ENCODE assay signal across 8 mouse cellular contexts in genomic region chr19:47852131-47852530, GRCm38 (mm10). TPM values are rescaled to one million over a fixed set of nuclear protein-coding genes. Genes with fewer than 3 reads are reported as not detected.
A peak's percentile ranks its signal among the peaks of the same experiment; 100 is the strongest.
DNase-seq lines count a peak whose midpoint lies in the region; ATAC-seq and TF ChIP-seq lines count a peak whose summit lies in the region.
"Not testable (repeated sequence)": the region's sequence is repeated elsewhere in the genome, so short reads cannot be mapped to it uniquely, and the experiment has no call there.
"Had no signal": no experiment of that assay in that cellular context is flagged by ENCODE, and none has a peak within 500 bp of the region (broad histone marks: within the 10 kb centered on the region; RNA-seq: fewer than 3 reads in every experiment).

No protein-coding gene starts in this region.

- not testable (repeated sequence) for H3K9me3 ChIP-seq in stomach, postnatal 0 days (ENCODE audit: control insufficient read depth, low read length)

- not testable (repeated sequence) for TF ChIP-seq CTCF in embryonic fibroblast, embryonic 13.5 days (IDR thresholded peaks at IDR 0.05; ENCODE audit: borderline replicate concordance, insufficient read depth, low read length); stomach, postnatal 0 days (IDR thresholded peaks at IDR 0.05; ENCODE audit: low read depth)

- not testable (repeated sequence) for H3ac ChIP-seq in myocyte (ENCODE audit: control insufficient read depth, insufficient read length)

- 63% methylated on average over 3 of the region's 3 CpGs for WGBS in stomach, postnatal 0 days

- H3K4me3 ChIP-seq in embryonic fibroblast, embryonic 13.5 days (ENCODE audit: insufficient read depth, low read length); myocyte; stomach, postnatal 0 days (ENCODE audit: low read depth, low read length): not testable (repeated sequence)

- H3K79me2 ChIP-seq in myocyte (ENCODE audit: control insufficient read depth, insufficient read depth): peaks cover 16% of the 10 kb centered on the region

- not testable (repeated sequence) for TF ChIP-seq POLR2A in embryonic fibroblast, embryonic 13.5 days (IDR thresholded peaks at IDR 0.05; ENCODE audit: low read depth, low read length); myocyte (IDR thresholded peaks at IDR 0.05; ENCODE audit: insufficient read length, low read depth)

- H3K27me3 ChIP-seq in myocyte (ENCODE audit: control insufficient read depth, insufficient read depth, insufficient read length); stomach, postnatal 0 days (ENCODE audit: control insufficient read depth, insufficient read depth, low read length): not testable (repeated sequence)

- DNase-seq in 3T3-L1 (ENCODE audit: low read depth, low spot score) (peak; percentile 61), ZHBTc4 (ENCODE audit: low read depth, low spot score) (peak; percentile 52)
- peak; percentile 13 for DNase-seq in adrenal gland, adult 2 months
- DNase-seq in heart, adult 11 months: peak; percentile 50
- DNase-seq in stomach, postnatal 0 days (ENCODE audit: low spot score): not testable (repeated sequence)

- H3K4me2 ChIP-seq in myocyte (ENCODE audit: low read depth): peak overlapping the region; percentile 6
- not testable (repeated sequence) for H3K4me2 ChIP-seq in stomach, postnatal 0 days (replicated peaks; ENCODE audit: low read depth)

- not testable (repeated sequence) for H3K4me1 ChIP-seq in embryonic fibroblast, embryonic 13.5 days (ENCODE audit: control insufficient read depth, insufficient read depth, low read length); stomach, postnatal 0 days (replicated peaks; ENCODE audit: control insufficient read depth, insufficient read depth)

- H3K27ac ChIP-seq in embryonic fibroblast, embryonic 13.5 days (ENCODE audit: insufficient read depth, low read length): peak overlapping the region; percentile 37; the same call in 1 of the 2 replicates
- peak overlapping the region; percentile 53; the same call in 1 of the 2 replicates for H3K27ac ChIP-seq in stomach, postnatal 0 days (replicated peaks)

- H3K9ac ChIP-seq in stomach, postnatal 0 days (ENCODE audit: low read length): not testable (repeated sequence)

- not testable (repeated sequence) for TF ChIP-seq EP300 in stomach, postnatal 0 days (optimal IDR thresholded peaks at IDR 0.05)

- not testable (repeated sequence) for ATAC-seq in stomach, postnatal 0 days (ENCODE audit: low FRiP score, low TSS enrichment)

- H3K36me3 ChIP-seq in myocyte (ENCODE audit: control insufficient read depth, insufficient read depth); stomach, postnatal 0 days (ENCODE audit: control insufficient read depth, insufficient read depth, low read length): not testable (repeated sequence)

RNA-seq across cellular contexts. Expression of gene Gsto1, which starts 2.6 kb away (rescaled TPM):
- 100 to 1,000 TPM; 111 to 151 TPM for total RNA-seq in adrenal gland, adult 2 months (2021)
- 64.5 and 72.3 TPM in 2 replicates for polyA plus RNA-seq in adrenal gland, adult 2 months (2012; rRNA removed)
- 340 and 673 TPM in 2 replicates for polyA plus RNA-seq in embryonic fibroblast, embryonic 13.5 days (2011; ENCODE audit: insufficient read length, low read depth, missing spikeins)
- polyA plus RNA-seq in myocyte (2012; fragmentation: generic; extraction: Trizol): 232 TPM
- 3,153 and 3,669 TPM in 2 replicates for polyA plus RNA-seq in stomach, postnatal 0 days (2015; fragmentation: Nextera tagmentation; extraction: Ambion mirVana)

RNA-seq across cellular contexts. Expression of gene Gsto2, which starts 13.2 kb away (rescaled TPM):
- total RNA-seq in adrenal gland, adult 2 months (2021): 1 to 10 TPM; 2.1 to 3.2 TPM
- polyA plus RNA-seq in adrenal gland, adult 2 months (2012; rRNA removed): 0.37 and 0.61 TPM in 2 replicates
- 0.98 and 3.5 TPM in 2 replicates for polyA plus RNA-seq in embryonic fibroblast, embryonic 13.5 days (2011; ENCODE audit: insufficient read length, low read depth, missing spikeins)
- 5.7 TPM for polyA plus RNA-seq in myocyte (2012; fragmentation: generic; extraction: Trizol)
- polyA plus RNA-seq in stomach, postnatal 0 days (2015; fragmentation: Nextera tagmentation; extraction: Ambion mirVana): 3.5 and 4.2 TPM in 2 replicates
- total RNA-seq: MEL had no signal
